Mouse (Mus musculus) embryonic facial prominence, embryonic 12.5 days (tissue): ENCODE measurements around the gene Pcgf2. TPM values are rescaled to one million over a fixed set of nuclear protein-coding genes. Genes with fewer than 3 reads are reported as not detected.

ENCODE experiments used
- ATAC-seq: fragments of 200-750 bp; cut with Nextera tagmentation; 2 replicates; pipeline ENCODE4 v1.8.0; 2017; ENCODE audit not compliant: insufficient number of reproducible peaks, insufficient read depth, low FRiP score, low TSS enrichment
- H3K27ac ChIP-seq: fragments of 300-500 bp; sonication (generic); 2 replicates; pipeline ENCODE4 v1.5.1; 2016; ENCODE audit warnings: mild to moderate bottlenecking
- H3K27me3 ChIP-seq: fragments of 300-500 bp; sonication (generic); 2 replicates; pipeline ENCODE4 v1.6.1; 2016; ENCODE audit warnings: mild to moderate bottlenecking, moderate library complexity
- H3K36me3 ChIP-seq: fragments of 300-500 bp; sonication (generic); 2 replicates; pipeline ENCODE4 v1.6.1; 2016; ENCODE audit warnings: mild to moderate bottlenecking
- H3K4me1 ChIP-seq: fragments of 300-500 bp; sonication (generic); 2 replicates; pipeline ENCODE4 v1.6.1; 2016
- H3K4me2 ChIP-seq: fragments of 300-500 bp; sonication (generic); replicated peaks from 2 replicates; pipeline ENCODE4 v1.6.1; 2016; ENCODE audit warnings: mild to moderate bottlenecking, moderate library complexity
- H3K4me3 ChIP-seq: fragments of 300-500 bp; sonication (generic); 2 replicates; pipeline ENCODE4 v1.5.1; 2016; ENCODE audit warnings: mild to moderate bottlenecking
- H3K9ac ChIP-seq: fragments of 300-500 bp; sonication (generic); 2 replicates; pipeline ENCODE4 v1.6.1; 2016; ENCODE audit warnings: mild to moderate bottlenecking, moderate library complexity
- H3K9me3 ChIP-seq: fragments of 300-500 bp; sonication (generic); 2 replicates; pipeline ENCODE4 v1.6.1; 2016; ENCODE audit warnings: mild to moderate bottlenecking, moderate library complexity
- WGBS: fragments of 180-500 bp; shearing (Covaris S2); methylation state at CpG from one replicate; pipeline ENCODE4 v1.1.7; 2016; 5-methylcytosine and 5-hydroxymethylcytosine counted together
- polyA plus RNA-seq: library from polyadenylated mRNA; unstranded; fragments of >200 nt; fragmentation: Nextera tagmentation; extraction: Ambion mirVana; gene quantifications from 2 replicates; pipeline ENCODE4 v1.2.1, GENCODE M21; 2016

Pcgf2 gene
- polyA plus RNA-seq = 20.6 and 21.6 TPM in 2 replicates

DNA sequence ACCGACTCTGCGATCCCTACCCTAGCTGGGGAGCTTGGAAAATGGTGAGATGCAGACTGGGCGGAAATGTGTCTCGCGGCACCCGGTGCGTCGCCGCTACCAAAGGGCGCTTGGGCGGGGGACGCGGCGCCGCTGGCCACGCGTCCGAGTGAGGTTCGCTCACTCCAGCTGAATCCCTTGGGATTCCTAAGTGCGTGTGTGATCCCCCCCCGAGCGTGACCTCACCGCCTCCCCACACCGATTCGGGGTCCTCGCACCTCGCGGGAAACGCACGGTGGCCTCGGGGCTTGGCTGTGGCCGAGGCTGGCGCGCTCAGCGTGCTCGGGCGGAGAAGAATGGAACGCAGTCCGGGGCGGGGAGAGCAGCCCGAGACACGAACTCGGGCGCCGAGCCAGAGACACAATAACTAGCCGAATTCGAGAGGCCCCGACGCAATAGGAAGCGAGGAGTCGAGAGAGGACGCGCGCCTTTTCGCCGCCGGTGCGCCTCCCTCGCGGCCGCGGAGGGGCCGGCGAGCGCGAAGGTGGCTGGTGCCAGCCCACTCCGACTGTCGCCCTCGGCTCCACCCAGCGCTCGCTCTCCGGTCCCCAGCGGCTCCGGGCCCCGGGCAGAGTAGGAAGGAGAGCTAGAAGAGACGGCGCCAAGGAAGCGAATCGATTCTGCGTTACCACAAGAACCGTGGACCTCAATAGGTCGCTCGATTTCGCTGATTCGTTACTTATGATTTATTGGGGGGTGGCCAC lies at the start of gene Pcgf2:
Gene Pcgf2, minus strand, starts transcription at position 495 of the 743 bp plus-strand sequence.
- no peaks in the 10 kb centered on the region for H3K36me3 ChIP-seq
- under 1% methylated on average over 85 of the region's 85 CpGs for WGBS
- H3K4me2 ChIP-seq = peak within 1 kb of the TSS; percentile 89
- H3K27ac ChIP-seq = peak within 1 kb of the TSS; percentile 98
- no peak for ATAC-seq
- H3K9ac ChIP-seq = peak within 1 kb of the TSS; percentile 97
- peaks cover 49% of the 10 kb centered on the region for H3K4me1 ChIP-seq
- no peaks in the 10 kb centered on the region for H3K9me3 ChIP-seq
- H3K27me3 ChIP-seq = no peaks in the 10 kb centered on the region
- H3K4me3 ChIP-seq = peak within 1 kb of the TSS; percentile 91

DNA sequence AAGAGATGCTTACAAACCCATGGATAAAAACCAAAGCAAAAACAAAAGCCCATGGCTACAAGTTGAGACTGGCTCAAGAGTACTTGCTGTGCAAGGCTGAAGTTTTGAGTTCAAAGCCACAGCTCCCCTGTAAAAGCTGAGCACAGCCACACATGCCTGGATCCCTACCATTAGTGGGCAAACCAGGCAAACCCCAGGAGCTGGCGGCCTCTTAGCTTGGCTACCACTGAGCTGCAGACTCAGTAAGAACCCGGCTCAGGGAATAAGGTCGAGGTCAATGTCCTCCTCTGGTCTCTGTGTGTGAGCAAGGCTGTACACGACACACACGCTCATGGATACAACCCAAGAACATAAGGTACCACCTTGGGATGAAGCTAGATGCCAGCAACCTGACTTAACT lies 48.2 kb upstream of the Pcgf2 start:
- Histone ChIP-seq H3K27me3 (no peaks in the 10 kb centered on the region), H3K4me1 (peaks cover 1% of the 10 kb centered on the region; the same call in 1 of the 2 replicates), H3K36me3 (peaks cover 66% of the 10 kb centered on the region), H3K4me3 (no peak overlapping the region), H3K4me2 (no peak overlapping the region), H3K27ac (no peak overlapping the region), H3K9me3 (no peaks in the 10 kb centered on the region), H3K9ac (no peak overlapping the region)
- ATAC-seq = no peak
- WGBS = 84% methylated on average over 5 of the region's 5 CpGs

DNA sequence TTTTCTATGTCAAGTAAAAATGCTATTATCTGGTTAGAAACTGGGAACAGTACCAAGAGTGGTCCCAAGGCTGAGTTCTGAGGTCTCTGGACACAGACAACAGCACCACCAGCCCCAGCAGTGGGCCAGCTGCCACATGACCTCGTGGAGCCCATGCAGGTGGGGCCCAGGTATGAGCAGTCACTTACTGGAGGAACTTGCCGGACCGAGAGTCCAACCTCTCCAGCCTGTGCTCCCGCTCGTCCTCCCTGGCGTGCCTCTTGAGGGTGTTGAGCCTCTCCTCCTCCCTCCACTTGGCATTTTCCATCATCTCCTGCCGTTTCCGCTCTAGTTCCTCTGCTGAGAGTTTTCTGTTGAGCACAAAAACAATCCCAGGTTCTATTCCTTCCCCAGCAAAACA lies 47.5 kb upstream of the Pcgf2 start:
- H3K4me1 ChIP-seq = peaks cover 7% of the 10 kb centered on the region; the same call in 1 of the 2 replicates
- no peaks in the 10 kb centered on the region for H3K27me3 ChIP-seq
- 86% methylated on average over 8 of the region's 8 CpGs for WGBS
- peaks cover 59% of the 10 kb centered on the region for H3K36me3 ChIP-seq
- no peak overlapping the region for H3K4me2 ChIP-seq
- no peak overlapping the region for H3K27ac ChIP-seq
- ATAC-seq = no peak
- no peaks in the 10 kb centered on the region for H3K9me3 ChIP-seq
- H3K9ac ChIP-seq = no peak overlapping the region
- H3K4me3 ChIP-seq = no peak overlapping the region

DNA sequence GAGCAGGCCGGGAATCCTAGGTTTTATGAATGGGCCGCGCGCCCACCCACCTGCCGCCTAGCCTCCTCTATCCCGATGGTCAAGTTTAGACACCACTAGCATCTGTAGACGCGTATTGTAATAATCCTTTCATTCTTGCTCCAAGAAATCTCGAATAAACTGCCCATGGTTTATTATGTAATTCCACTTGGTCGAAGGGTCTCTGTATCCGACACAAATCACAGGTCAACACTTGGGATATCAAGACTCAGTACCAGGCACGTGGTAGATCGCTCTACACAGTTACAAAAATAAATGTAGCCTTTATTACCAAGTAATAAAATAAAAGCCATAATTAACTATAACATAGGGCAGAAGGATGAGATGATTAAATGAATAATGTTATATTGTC lies 45.0 kb upstream of the Pcgf2 start:
- peaks cover 37% of the 10 kb centered on the region for H3K36me3 ChIP-seq
- WGBS = 13% methylated on average over 13 of the region's 13 CpGs
- no peak overlapping the region for H3K27ac ChIP-seq
- H3K4me2 ChIP-seq = peak overlapping the region; percentile 43
- H3K9ac ChIP-seq = no peak overlapping the region
- H3K4me3 ChIP-seq = peak overlapping the region; percentile 66
- peak; percentile 13; the same call in 1 of the 2 replicates for ATAC-seq
- H3K9me3 ChIP-seq = no peaks in the 10 kb centered on the region
- no peaks in the 10 kb centered on the region for H3K27me3 ChIP-seq
- peaks cover 16% of the 10 kb centered on the region; the same call in 1 of the 2 replicates for H3K4me1 ChIP-seq

DNA sequence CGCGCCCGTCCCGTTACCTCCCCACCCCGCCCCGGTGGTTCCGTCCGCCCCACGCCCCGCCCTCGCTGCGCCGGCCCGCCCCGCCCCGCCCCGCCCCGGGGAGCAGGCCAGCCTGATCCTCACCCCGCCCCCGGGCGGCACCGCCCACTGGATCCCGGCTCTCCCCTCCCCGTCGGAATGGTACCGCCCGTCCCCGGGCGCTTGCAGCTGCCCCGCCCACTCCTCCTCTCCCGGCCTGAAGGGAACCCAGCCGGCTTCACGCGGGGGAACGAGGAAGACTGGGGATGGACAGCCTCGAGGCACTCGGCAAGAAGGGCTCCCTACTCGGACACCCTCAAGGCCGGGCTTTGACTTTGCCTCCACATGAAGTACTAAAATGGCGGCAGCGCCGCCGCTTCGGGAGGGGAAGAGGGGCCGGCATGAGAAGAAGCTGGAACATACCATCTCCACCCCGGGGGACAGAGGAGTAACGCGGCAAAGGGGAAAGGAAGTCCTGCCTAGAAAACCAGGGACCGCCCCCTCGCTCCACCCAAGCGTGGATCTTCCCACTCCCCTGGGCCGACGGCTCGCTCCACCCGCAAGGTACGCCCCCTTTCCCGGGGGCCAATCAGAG lies 44.5 kb upstream of the Pcgf2 start:
- peaks cover 16% of the 10 kb centered on the region; the same call in 1 of the 2 replicates for H3K4me1 ChIP-seq
- WGBS = 1% methylated on average over 29 of the region's 57 CpGs
- ATAC-seq = peak; percentile 92
- H3K4me2 ChIP-seq = peak overlapping the region; percentile 81
- H3K9me3 ChIP-seq = no peaks in the 10 kb centered on the region
- H3K9ac ChIP-seq = peak overlapping the region; percentile 81
- peak overlapping the region; percentile 66 for H3K4me3 ChIP-seq
- peaks cover 32% of the 10 kb centered on the region for H3K36me3 ChIP-seq
- H3K27ac ChIP-seq = peak overlapping the region; percentile 87
- H3K27me3 ChIP-seq = no peaks in the 10 kb centered on the region

DNA sequence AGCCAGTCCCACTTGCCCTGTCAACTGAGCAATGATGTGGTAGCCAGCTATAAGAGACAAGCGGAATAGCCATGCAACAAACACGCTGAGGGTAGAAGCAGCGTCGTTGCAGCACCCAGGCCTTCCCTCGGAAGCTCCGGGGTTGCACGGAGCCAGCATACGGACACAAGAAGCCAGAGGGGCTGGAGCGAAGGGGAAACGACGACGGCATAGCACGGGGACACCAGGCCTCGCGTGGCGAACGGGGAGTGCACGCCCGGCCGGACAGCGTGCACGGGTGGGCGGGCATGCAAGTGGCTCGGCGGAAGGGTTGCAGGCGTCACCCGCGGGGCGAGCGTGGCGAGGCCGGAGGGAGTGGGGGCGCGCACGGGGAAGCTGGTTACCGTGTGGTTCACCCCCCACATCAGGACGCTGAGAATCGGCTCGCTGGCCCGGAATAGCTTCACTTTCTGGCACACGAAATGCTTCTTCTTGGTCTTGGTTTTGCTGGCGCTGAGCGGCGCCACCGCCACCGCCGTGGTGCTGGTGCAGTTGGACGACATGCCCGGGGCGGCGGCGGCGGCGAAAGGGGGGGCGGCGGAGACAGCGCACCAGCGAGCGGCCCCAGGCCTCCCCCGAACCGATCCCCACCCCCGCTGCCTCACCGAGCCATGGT lies 43.9 kb upstream of the Pcgf2 start, which contains the start of gene Pip4k2b:
Gene Pip4k2b, minus strand, starts transcription at position 642 of the 655 bp plus-strand sequence.
- Histone ChIP-seq H3K9me3 (no peaks in the 10 kb centered on the region), H3K9ac (peak within 1 kb of the TSS; percentile 81), H3K36me3 (peaks cover 27% of the 10 kb centered on the region), H3K4me1 (peaks cover 16% of the 10 kb centered on the region; the same call in 1 of the 2 replicates), H3K4me2 (peak within 1 kb of the TSS; percentile 81), H3K27me3 (no peaks in the 10 kb centered on the region), H3K27ac (peak within 1 kb of the TSS; percentile 87), H3K4me3 (peak within 1 kb of the TSS; percentile 66)
- peak; percentile 17 for ATAC-seq
- under 1% methylated on average over 63 of the region's 63 CpGs for WGBS

DNA sequence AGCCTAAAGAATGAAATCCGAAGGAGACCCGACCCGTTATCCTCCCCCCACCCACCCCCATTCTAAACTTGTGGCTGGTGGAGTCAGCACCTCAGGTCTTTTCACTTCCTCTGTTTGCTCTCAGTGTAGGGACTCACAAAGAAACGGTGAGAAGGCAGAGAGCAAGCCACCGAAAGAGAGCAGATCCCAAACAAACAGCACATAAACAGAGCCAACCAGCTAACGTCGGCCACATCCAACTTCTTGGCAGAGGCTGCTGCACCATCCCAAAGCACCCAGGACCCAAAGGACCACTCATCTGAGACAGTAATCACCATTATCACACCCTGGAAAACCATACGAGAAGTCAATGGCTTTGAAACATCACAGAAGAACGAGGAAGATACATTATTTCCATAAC lies 43.1 kb upstream of the Pcgf2 start:
- H3K4me1 ChIP-seq = peaks cover 16% of the 10 kb centered on the region; the same call in 1 of the 2 replicates
- ATAC-seq = no peak
- peak overlapping the region; percentile 81 for H3K9ac ChIP-seq
- no peaks in the 10 kb centered on the region for H3K9me3 ChIP-seq
- peak overlapping the region; percentile 81 for H3K4me2 ChIP-seq
- 33% methylated on average over 9 of the region's 9 CpGs for WGBS
- H3K27ac ChIP-seq = peak overlapping the region; percentile 87
- peaks cover 23% of the 10 kb centered on the region for H3K36me3 ChIP-seq
- H3K27me3 ChIP-seq = no peaks in the 10 kb centered on the region
- H3K4me3 ChIP-seq = peak overlapping the region; percentile 66

DNA sequence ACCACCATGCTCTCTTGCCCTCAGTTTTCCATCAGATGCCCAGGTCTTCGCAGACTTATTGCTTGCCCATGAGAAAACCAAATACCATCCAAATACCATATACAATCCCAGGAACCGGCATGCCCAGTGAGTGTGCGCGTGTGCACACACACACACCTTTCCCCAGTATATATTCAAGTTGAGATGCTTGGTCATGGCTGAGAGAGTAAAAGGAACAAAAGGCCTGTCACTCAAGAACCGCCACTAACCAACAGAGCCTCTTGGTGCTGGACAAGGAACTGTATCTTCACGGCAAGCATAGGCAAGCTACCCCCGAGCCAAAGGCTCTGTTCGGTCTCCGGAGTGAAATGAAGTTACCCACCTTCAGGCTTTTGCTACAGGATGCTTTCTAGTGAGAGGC lies 42.3 kb upstream of the Pcgf2 start:
- Histone ChIP-seq H3K4me3 (peak overlapping the region; percentile 14), H3K27me3 (no peaks in the 10 kb centered on the region), H3K4me1 (peaks cover 19% of the 10 kb centered on the region; the same call in 1 of the 2 replicates), H3K9ac (no peak overlapping the region), H3K27ac (0 out of 2 replicates have a peak overlapping the region, but pooled peaks have one; percentile 30), H3K9me3 (no peaks in the 10 kb centered on the region), H3K4me2 (peak overlapping the region; percentile 81), H3K36me3 (peaks cover 15% of the 10 kb centered on the region)
- WGBS = 76% methylated on average over 9 of the region's 9 CpGs
- no peak for ATAC-seq

DNA sequence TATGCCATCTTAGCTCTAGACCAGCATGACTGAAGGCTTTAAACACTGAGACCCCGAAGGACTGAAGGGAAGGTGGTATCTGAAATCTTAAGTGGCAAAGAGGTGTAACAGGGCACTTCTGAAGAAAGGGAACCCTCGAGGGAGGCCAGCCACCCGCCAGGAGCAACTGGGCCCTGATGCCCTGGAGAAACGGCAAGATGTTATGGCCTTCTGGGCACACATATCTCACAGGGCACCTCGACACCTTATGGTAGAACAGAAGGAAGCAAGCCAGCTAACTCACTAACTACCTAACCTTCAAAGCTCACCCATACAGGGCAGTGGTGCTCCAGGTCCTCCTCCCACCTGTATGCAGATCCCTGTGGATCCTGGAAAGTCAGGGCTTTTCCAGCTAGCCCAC lies 41.9 kb upstream of the Pcgf2 start:
- WGBS = 93% methylated on average over 5 of the region's 5 CpGs
- Histone ChIP-seq H3K9ac (no peak overlapping the region), H3K4me1 (peaks cover 24% of the 10 kb centered on the region; the same call in 1 of the 2 replicates), H3K4me3 (no peak overlapping the region), H3K36me3 (peaks cover 13% of the 10 kb centered on the region), H3K27me3 (no peaks in the 10 kb centered on the region), H3K4me2 (peak overlapping the region; percentile 81; the same call in 1 of the 2 replicates), H3K27ac (0 out of 2 replicates have a peak overlapping the region, but pooled peaks have one; percentile 30), H3K9me3 (no peaks in the 10 kb centered on the region)
- ATAC-seq = no peak

DNA sequence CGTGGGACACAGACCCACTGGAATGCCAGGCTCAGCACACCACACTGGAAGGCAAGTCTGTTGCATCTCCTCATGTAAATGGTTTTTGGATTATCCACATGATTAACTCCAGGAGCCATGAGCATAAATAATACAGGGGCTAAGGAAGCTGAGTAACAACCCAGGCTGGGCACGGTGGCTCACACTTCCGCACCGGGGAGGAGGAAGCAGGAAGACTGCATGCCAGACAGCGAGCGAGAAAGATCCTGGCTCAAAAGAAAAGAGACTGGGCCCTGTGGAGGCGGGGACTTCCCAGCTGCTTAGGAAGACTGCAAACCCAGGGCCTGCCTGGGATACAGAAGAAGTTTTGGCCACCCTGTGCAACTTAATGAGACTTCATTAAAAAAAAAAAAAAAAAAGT lies 39.9 kb upstream of the Pcgf2 start:
- Histone ChIP-seq H3K4me3 (no peak overlapping the region), H3K9me3 (no peaks in the 10 kb centered on the region), H3K27ac (no peak overlapping the region), H3K36me3 (no peaks in the 10 kb centered on the region), H3K4me2 (no peak overlapping the region), H3K9ac (no peak overlapping the region), H3K4me1 (peaks cover 24% of the 10 kb centered on the region; the same call in 1 of the 2 replicates), H3K27me3 (no peaks in the 10 kb centered on the region)
- WGBS = 42% methylated on average over 7 of the region's 7 CpGs
- ATAC-seq = no peak

DNA sequence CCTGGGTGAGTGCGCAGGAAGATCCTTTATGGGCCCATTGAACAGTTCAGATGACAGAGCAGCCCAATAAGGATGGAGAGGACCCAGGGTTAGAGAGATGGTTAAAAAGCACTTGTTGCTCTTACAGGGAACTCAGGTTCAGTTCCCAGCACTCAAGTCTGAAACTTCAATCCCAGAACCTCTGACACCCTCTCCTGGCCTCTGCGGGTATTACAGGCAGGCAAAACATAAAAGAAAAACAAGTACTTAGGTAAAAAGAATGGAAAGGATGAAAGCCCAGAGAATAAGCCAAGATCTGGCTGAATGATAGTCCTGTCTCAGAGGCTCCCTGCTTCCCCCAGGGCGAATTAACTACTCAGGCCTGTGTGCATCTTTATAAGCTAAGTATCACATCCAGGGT lies 38.9 kb upstream of the Pcgf2 start:
- H3K9me3 ChIP-seq = no peaks in the 10 kb centered on the region
- no peaks in the 10 kb centered on the region for H3K36me3 ChIP-seq
- no peak overlapping the region for H3K27ac ChIP-seq
- H3K4me2 ChIP-seq = no peak overlapping the region
- H3K4me1 ChIP-seq = peaks cover 26% of the 10 kb centered on the region
- H3K9ac ChIP-seq = no peak overlapping the region
- whole genome bisulfite sequencing = 91% methylated on average over 3 of the region's 3 CpGs
- ATAC-seq = no peak
- H3K4me3 ChIP-seq = no peak overlapping the region
- H3K27me3 ChIP-seq = no peaks in the 10 kb centered on the region
